Mouse (Mus musculus): Measurements from ENCODE around the gene Frs3.

Frs3 gene

DNA sequence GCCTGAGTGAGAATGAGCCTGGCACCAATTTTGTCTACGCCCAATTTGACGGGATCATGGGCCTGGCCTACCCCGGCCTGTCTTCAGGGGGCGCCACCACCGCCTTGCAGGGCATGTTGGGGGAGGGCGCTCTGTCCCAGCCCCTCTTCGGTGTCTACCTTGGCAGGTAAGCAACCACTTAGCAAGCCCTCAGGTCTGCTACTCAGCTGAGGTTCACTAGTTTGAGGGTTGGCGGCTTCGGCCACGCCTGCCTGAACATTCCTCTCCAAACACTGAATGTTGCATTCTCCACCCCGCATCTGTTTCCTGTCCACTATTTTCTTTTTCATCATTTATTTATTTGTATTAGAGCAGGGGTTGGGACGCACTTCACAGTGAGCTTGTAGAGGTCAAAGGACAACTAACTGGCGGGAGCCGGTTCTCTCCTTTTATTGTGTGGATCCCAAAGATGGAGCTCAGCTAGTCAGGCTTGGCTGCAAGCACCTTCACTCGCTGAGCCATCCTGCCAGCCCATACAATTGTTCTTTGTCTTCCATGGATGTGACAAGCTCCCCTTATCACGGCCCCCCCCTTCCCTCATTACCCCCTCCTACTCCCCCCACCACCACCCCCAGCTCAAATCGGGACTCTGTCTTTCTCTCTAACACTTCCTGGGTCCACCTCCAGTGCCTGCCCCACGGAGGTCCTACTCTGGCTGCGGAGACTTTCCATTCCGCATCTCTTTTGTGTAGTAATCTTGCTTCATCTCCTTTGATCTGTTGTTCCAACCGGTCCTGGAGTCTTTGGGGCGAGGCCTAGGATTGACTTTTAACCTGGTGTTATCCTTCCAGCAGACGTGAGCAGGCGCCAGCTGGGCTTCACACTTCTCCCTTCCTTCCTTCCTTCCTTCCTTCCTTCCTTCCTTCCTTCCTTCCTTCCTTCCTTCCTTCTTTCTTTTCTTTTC, 42.1 kb downstream of the Frs3 start:
- in situ Hi-C loops (cut with MboI, MseI) = no loop called here

DNA sequence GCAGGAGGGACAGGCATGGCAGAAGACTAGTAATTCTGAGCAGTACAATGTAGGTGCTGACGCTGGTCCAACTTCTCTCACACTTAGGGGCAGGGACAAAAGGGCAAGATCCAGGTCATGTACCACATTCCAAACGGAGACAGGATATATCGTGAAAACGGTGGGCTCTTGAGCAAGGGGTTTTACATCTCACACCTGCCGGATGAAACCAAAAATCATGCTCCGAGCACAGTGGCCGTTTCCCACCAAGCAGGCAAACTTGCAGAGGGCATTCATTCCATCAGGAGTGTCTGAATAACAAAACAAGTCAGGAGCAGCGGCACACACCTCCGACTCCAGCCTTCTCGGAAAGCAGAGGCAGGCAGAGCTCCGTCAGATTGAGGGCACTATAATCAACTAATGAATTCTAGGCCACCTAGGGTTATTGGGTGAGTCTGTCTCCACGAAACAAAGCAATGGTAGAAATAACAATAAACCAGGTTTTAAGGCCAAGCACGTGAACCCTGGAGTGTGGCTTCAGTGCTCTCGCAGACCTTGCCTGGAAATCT, 46.8 kb downstream of the Frs3 start:
- in situ Hi-C loops (cut with MboI, MseI) = no loop called here

DNA sequence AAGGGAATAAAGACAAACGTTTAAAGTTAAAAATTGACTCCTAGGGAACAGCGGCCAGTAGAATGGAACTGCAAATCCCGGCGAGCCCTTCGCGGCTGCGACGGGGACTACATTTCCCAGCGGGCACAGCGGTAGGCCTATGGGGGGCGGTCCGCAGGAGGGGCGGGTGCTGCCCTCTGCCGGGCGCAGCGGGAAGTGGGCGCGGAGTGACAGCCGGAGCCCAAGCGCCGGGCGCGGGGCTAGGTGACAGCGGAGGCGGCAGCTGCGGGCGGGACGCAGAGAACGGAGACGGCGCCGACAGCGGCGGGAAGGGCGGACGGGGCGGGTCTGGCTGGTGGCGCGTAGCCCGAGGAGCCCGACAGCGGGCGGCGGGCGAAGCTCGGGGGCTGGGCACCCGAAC, 48.0 kb downstream of the Frs3 start, which contains the start of gene Tfeb:
Gene Tfeb (plus strand): TSS at position 175 of the 400 bp plus-strand sequence.
- in situ Hi-C loops (cut with MboI, MseI) = no loop called here

DNA sequence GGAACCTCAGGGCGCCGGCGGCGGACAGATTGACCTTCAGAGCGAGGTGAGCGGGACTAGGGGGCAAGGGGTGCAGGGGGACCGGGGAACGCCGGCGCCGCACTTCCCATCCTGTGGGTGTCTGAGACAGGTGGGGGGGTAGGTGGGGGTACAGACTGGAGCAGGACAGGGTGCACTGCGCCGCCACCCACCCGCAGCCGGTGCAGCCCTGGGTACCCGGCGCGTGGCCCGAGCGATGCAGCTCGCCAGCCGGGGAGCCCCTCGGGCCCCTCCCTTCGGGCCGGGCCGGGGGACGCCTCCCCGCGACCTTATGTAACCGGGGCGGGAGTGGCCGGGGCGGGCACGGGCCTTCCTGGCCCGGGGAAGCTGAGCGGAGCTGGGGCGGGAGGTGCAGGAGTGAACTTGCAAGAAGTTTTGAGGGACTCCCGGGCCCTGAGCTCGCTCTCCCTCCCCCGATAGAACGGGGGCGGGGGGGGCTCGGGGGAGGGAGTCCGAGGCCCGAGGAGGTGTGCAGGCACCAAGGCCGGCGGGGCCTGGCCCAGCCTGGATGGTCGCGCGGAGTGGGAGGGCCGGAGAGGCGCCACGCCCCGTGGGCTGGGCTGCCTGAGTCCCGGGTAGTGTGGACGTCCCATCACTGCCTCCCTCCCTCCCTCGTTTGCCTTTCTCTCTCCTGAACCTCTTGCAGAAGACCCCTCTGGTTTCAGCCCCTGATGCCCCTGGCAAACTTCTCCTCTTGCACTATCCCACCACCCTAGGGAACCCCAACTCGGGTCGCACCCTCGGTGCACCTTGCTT, 48.6 kb downstream of the Frs3 start:
- in situ Hi-C loops (cut with MboI, MseI) = no loop called here

DNA sequence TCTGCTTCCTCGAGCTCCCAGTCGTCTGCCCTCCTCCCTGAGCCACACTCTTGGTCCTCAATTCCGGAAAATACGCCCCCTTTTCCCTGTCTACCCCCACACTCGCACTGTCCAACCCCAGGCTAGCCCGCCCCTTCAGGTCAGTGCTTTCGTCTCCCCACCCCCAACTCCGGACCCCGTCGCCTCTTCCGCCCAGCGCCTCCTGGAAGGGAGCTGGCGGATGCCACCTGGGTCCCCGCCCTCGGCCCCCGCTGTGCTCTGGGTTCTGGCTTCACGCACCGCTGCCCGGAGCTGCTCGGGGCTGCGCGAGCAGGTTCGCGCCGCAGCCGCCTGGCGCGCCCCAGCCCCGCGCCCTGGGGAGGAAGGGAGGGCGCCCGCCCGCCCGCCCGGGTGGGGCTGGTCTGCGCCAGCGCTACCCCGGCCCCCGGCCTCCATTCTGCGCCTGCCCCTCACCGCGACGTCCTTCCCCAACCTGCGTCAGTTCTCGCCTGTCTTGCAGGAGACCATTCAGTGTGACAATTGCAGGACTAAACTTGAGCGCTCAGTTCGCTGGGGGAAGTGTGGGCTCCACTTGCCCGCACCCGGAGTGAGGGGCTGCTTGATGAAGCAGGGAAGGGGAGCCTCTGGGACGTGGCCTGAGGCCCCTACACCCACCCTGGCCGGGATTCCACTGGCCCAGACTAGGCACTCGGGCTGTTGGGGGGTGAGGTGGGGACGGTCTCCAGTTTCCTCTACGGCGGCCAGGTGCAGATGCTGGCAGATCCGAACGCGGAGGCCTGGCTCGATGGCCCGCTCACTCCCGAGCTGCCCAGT, 49.4 kb downstream of the Frs3 start:
- in situ Hi-C loops (cut with MboI, MseI) = no loop called here

DNA sequence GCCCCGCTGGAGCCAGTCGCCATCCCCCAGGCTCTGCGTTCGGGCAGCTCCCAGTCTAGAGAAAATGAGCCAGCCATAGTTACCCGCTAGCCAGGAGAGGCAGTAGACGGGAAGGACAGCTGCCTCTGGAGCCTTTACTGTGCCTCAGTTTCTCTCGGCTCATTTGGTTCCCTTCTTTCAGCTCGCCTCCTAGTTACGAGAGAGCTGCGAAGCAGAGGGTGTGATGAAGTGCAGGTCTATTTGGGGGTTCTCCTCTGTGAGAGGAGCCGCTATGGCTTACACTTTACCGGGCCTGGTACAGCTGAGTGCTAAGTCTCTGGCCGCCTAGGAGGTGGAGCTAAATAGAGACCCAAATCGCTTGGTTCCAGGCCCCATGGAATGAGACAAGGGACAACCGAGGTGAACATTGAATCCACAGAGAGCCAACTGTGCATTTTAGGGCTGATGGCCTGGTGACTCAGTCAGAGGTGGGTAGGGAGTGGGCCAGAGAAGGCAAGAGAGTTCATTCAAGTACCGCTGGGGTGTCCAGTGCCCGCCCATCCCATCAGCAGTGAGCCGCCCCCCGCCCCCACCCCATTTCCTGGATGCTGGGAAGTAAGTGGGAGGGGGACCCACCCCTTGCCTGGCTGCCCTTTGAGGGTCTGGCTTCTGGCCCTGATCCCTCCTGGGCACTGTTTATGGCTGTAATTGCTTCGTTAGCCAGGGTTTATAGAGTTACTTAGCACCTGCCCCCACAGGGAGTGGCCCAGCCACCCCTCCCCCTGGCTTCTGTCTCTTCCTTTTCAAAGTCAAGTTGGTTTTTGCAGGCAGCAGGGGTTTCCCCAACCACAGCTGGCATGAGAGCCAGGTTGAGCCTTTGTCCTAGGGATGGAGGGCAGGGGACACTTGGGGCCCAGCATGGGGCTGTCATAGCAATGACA, 50.3 kb downstream of the Frs3 start:
- in situ Hi-C loops (cut with MboI, MseI) = no loop called here

DNA sequence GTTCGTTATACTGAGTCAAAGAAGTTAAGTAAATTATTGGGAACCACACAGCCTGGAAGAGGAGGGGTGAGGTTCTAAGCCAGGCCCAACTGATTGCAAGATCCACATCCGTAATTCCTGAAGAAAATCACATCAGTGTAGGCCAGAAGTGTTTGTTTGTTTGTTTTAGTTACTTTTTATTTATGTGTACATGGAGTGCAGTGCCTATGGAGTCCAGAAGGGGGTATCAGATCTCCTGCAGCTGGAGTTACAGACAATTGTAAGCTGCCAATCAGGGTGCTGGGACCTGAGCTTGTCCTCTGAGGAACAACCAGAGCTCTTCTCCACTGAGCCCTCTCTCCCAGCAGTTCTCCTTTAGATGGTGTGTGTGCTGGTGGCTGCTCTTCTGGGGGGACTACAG, 51.4 kb downstream of the Frs3 start:
- in situ Hi-C loops (cut with MboI, MseI) = no loop called here

DNA sequence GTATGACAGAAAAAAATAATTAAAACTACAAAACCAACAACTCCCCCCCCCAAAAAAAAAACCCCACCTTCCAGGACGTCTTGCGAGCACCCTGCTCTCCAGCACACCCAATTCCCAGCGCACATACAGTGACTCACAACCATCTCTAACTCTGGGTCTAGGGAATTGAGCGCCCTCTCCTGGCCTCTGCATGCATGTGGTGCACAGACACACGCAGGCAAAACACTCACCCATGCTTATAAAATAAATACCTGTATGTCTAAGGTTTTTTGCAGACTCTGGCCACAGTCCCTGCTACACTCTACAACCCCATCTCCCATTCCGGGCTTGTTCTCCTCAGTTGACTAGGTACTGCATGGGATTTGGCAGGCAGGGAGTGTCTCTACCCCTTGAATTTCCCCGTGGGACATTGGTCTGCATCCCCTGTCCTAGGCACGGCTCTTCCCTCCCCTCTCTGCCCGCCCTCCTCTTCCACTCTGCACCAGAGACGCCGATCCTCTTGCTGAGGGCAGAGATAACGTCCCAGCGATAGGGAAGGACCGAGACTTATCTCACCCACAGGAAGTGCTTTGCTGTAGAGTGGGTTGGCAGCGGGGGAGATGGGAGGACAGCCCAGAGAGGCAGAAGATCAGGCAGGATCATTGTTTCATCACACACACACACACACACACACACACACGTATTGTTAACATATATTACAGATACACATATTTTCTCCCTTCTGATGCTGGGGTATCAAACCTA, 54.3 kb downstream of the Frs3 start:
- in situ Hi-C loops (cut with MboI, MseI) = no loop called here

DNA sequence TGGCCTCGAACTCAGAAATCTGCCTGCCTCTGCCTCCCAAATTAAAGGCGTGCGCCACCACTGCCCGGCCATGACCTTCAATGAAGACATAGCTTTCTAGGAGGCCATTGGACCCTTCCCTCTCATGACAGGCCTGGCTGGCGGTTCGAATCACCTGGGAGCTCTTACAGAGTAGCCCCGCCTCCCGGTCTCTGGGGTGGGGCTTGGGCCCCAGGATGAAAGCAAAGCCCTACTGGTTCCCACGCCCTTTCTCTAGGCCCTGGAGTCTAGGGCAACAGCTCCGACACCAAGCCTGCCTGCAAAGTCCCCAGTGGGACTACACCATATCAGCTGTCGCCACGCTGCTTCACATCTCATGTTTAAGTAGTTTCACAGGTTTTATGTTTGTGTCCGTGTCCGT, 55.3 kb downstream of the Frs3 start:
- in situ Hi-C loops (cut with MboI, MseI) = no loop called here

DNA sequence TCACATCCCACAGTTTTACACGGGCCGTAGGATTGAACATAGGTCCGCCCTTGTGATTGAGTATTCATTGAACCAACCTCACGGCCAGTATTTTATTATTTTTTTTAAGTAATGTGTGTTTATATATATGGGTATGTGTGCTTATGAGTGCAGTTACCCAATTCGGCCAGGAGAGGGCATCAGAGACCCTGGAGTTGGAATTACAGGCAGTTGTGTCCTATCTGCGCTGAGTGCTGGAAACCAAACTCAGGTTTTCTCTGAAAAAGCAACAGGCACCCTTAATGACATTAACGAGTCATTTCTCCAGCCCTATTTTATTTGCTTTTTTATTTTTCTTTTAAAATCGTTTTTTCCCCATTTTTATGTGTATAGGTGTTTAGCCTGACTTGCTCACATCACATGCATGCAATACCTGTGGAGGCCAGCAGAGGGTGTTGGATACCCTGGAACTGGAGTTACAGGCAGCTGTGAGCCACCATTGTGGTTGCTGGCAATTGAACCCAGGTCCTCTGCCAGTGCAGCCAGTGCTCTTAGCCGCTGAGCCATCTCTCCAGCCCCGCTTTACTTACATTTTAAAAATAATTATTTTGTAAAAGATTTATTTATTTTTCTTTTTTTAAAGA, 56.0 kb downstream of the Frs3 start:
- in situ Hi-C loops (cut with MboI, MseI) = no loop called here

DNA sequence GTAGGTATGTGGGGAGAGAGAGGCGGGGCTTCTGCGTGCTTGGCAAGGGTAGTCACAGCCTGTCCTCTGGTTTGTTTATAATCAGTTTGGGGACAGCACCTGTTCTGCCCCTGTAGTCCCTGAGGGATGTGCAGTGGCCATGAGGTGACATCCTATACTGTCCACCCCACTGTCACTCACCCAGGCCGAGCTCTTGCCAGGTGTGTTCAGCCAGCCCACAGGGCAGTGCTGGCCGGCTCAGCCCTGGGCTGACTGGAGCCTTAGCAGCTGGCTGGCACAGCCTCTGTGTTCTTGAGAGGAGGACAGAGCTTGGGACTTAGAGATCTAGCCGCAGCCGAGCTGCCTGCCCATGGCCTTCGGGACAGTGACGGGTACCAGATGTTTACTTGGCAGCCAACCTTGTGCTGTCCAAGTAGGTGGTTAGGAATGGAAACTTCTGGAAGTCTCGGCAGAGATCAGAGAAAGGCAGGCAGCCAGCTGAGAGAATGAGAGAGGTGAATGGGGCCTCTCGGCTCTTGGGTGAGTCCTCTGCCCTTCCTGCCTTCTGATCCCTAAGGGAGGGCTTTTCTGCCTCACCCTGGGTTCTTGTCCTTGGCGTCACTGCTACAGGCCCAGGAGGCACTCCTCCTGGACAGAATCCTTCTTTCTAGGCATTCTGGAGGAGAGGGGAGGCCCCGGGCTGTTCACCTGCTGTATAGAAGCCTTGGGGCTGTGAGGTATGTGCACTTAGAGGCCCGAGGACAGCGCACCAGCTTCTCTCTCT, 60.1 kb downstream of the Frs3 start:
- in situ Hi-C loops (cut with MboI, MseI) = no loop called here

DNA sequence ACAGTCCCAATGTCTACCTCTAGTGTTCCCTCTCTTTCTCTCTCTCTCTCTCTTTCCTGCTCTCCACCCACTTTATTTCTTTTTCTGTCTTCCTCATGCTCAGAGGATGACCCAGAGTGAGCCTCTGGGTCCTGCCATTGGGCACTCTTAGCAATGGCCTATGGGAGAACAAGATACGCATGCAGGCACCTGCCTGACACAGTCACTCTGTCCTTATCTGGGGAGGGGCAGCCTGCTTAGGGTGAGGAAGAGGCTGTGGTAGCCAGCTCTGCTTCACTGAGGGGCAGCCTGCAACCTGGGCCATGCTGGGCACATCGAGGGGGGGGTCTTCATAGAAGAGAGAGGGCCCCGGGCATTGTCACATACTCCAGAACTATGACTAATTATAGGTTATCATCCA, 60.8 kb downstream of the Frs3 start:
- in situ Hi-C loops (cut with MboI, MseI) = no loop called here

DNA sequence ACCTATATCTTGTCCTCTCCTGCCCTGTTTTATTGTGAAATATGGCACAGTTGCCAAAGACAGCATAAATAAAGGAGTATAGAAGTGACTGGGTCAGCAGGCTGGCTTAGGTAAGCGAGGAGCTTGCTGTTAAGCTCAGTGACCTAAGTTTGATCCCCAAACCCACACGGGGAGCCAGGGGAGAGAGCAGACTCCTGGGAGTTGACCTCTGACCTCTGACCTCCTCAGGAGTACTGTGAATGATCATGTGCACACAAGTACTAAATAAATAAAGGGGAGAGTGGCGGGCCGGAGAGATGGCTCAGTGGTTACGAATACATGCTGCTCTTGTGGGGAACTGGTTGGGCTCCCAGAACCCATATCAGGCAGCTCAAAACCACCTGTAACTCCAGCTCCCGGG, 61.3 kb downstream of the Frs3 start:
- in situ Hi-C loops (cut with MboI, MseI) = no loop called here

DNA sequence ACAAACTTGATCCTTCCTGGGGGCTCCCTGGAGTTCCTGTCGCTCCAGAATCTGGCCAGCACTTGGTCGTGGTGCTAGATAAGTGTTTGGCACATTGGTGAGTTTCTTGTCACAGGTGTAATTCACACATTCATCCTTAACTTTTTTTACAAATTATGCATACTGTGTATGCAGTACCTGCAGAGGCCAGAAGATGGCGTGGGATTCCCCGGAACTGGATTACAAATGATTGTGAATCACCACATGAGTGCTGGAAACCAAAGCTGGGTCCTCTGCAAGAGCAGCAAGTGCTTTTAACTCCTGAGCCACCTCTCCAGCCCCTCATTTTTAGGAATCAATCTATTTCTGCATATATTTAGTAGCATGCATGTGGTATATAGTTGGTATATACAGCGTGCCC, 63.0 kb downstream of the Frs3 start:
- in situ Hi-C loops (cut with MboI, MseI) = no loop called here

DNA sequence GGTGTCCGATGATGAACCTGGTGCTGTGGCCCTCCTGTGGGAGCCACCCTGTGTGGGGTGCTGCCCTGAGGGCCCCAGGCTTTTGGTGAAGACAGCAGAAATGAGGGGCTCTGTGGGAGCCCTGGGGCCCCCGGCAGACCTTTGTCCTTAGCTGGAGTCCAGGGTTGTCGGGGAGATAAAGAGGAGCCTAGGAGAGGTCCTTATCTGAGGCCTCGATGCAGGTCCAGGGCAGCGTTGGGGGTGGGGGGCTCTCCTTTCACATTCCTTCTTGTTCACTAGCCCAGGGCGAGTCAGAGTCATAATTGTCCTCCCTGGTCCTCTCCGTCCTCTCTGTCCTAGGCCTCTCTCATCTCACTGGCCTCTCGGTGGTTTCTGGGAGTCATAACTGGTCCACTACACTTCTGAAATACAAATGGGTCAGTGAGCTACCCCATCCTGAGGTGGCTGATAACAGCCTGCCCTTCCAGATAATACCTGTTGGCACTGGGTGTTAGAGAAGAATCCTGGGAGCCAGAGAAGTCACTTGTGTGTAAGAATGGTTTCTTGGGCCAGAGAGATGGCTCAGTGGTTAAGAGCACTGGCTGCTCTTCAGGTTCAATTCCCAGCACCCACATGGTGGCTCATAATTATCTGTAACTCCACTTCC, 64.4 kb downstream of the Frs3 start:
- in situ Hi-C loops (cut with MboI, MseI) = no loop called here

Measured in T-helper 2 cell (primary cell).